Mouse (Mus musculus): ENCODE measurements around the gene Foxm1. TPM values are rescaled to one million over a fixed set of nuclear protein-coding genes. Genes with fewer than 3 reads are reported as not detected.

The Foxm1 gene
- polyA plus RNA-seq, 1 experiment, result not detected

DNA sequence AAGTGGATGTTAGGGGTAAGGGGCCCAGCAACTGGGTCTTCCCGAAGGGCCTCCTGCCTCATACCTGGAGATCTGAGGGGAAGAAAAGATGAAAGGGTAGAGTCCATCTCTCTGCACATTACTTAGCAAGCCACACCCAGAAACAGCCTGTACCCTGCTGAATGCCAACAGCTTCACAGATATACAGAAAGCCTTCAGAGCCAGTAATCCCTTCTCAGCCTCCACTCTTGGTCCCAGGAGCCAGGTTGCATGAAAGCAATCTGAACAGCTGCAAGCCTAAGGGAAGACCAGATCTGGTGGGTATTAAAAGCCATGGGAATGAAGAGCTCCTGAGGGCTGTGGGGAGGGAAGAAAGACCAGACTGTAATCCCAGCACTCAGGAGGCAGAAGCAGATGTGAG lies 26.4 kb downstream of the Foxm1 start:
- 92% methylated on average over 1 of the region's 1 CpGs for WGBS
- H3K4me3 ChIP-seq (ENCODE audit: insufficient read depth, low read depth, low read length), result no peak overlapping the region
- H3K4me1 ChIP-seq (ENCODE audit: control insufficient read depth, insufficient read depth, low read length), result no peaks in the 10 kb centered on the region
- TF ChIP-seq POLR2A (IDR thresholded peaks at IDR 0.05; ENCODE audit: insufficient read depth, low read depth, low read length) (no peak), CTCF (IDR thresholded peaks at IDR 0.05; ENCODE audit: insufficient read depth, low read depth, low read length) (no peak)
- H3K27ac ChIP-seq (ENCODE audit: insufficient read depth, low read depth, low read length), result no peak overlapping the region

DNA sequence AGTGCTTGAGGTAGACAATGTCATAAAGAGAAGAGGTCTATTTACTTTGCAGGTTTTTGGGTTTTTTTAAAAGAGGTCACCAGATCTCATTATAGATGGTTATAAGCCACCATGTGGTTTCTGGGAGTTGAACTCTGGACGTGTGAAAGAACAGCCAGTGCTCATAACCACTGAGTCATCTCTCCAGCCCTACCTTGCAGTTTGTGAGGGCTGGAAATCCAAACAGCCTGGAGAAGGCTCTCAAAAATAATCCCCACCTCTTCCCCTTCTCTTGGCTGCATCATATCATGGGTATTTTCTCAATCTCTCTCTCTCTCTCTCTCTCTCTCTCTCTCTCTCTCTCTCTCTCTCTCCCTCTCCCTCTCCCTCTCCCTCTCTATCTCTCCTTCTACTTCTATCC lies 27.9 kb downstream of the Foxm1 start:
- no peak for TF ChIP-seq POLR2A (IDR thresholded peaks at IDR 0.05; ENCODE audit: insufficient read depth, low read depth, low read length)
- no peak for TF ChIP-seq CTCF (IDR thresholded peaks at IDR 0.05; ENCODE audit: insufficient read depth, low read depth, low read length)
- no peaks in the 10 kb centered on the region for H3K4me1 ChIP-seq (ENCODE audit: control insufficient read depth, insufficient read depth, low read length)
- H3K4me3 ChIP-seq (ENCODE audit: insufficient read depth, low read depth, low read length), result no peak overlapping the region
- 69% methylated on average over 1 of the region's 1 CpGs for WGBS
- H3K27ac ChIP-seq (ENCODE audit: insufficient read depth, low read depth, low read length), result no peak overlapping the region

DNA sequence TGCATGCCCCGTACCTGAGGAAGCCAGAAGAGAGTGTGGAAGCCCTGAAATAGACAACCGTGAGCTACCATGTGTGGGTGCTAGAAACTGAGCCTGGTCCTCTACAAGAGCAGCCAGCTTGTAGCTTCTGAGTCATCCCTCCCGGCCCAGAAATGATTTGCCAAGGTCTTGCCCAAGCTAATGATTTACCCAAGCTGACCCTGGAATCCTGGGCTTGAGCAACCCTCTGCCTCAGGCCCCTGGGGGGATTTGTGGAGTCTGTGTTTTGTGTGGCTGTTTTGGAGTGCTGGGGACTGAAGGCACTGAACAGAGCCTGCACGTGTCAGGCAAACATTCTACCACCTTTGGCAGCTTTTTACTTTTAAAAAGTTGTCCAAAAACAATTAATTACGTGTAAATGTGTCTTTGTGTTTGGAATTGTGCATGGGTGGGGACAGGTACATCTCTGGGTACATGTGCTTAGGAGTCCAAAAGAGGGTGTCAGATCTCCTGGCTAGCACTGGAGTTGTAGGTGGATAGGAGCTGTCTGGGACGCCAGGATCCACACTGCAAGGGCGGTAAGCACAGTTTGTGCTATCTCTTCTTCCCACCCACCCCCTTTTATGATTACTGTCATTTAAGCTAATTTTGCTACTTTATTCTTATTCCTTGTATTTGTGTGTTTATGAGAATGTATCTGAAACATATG lies 35.0 kb downstream of the Foxm1 start:
- Histone ChIP-seq H3K4me1 (ENCODE audit: control insufficient read depth, insufficient read depth, low read length) (peaks cover 18% of the 10 kb centered on the region), H3K27ac (ENCODE audit: insufficient read depth, low read depth, low read length) (no peak overlapping the region), H3K4me3 (ENCODE audit: insufficient read depth, low read depth, low read length) (no peak overlapping the region)
- TF ChIP-seq CTCF (IDR thresholded peaks at IDR 0.05; ENCODE audit: insufficient read depth, low read depth, low read length), result no peak
- WGBS, result 73% methylated on average over 7 of the region's 7 CpGs

DNA sequence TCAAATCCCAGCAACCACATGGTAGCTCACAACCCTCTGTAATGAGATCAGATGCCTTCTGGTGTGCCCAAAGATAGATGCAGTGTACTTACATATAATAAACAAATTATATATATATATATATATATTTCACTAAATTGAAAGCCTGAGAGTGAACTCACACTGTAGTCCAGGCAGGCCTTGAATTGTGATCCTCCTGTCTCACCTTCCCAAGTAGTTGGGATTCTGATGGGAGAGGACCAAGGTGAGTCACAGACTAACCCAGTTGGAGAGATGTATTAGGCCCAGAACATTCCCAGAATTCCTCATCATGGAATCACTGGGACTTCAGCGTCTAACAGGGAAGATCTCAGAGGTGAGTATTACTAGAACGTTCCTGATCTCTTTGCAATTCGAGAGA lies 36.2 kb downstream of the Foxm1 start, which contains the start of gene Nrip2:
Gene Nrip2, plus strand, starts transcription at position 301 of the 400 bp plus-strand sequence.
- Histone ChIP-seq H3K4me1 (ENCODE audit: control insufficient read depth, insufficient read depth, low read length) (peaks cover 18% of the 10 kb centered on the region), H3K4me3 (ENCODE audit: insufficient read depth, low read depth, low read length) (peak within 1 kb of the TSS; percentile 54), H3K27ac (ENCODE audit: insufficient read depth, low read depth, low read length) (peak within 1 kb of the TSS; percentile 52)
- 58% methylated on average over 3 of the region's 3 CpGs for WGBS
- TF ChIP-seq CTCF (IDR thresholded peaks at IDR 0.05; ENCODE audit: insufficient read depth, low read depth, low read length), result no peak

DNA sequence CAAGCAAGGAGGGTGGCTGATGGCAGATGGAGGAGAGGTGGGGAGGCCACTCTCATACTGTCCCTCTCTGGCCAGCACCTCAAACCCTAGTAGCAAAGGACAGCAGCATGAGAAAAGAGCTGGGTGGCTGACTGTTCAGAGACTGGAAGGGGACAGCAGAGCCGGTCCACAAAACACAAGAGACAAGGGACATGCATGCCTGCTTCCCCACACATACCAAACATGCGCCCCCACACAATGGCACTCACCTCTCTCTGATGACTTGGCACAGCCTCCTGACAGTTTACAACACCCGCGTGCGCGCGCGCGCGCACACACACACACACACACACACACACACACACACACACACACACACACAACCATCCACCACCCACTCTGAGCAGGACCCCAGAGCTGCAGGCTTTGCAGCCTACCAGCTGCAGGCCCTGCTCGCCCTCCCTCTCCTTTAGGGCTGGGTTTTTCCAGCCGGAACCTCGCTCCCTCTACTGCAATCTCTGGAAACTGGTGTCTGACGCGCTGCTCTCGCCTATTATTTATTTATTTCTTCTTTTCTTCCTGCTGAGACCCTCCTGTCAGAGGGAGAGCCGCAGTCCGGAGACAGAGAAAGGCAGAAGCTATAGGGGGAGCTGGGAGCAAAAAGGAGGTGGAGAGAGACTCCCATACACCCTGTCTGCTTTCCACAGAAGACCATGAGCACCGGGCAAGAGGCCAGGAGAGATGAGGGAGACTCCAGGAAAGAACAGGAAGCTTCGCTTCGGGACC lies 36.8 kb downstream of the Foxm1 start:
- Histone ChIP-seq H3K27ac (ENCODE audit: insufficient read depth, low read depth, low read length) (peak overlapping the region; percentile 52), H3K4me3 (ENCODE audit: insufficient read depth, low read depth, low read length) (peak overlapping the region; percentile 54), H3K4me1 (ENCODE audit: control insufficient read depth, insufficient read depth, low read length) (peaks cover 18% of the 10 kb centered on the region)
- WGBS, result 24% methylated on average over 21 of the region's 21 CpGs
- TF ChIP-seq POLR2A (IDR thresholded peaks at IDR 0.05; ENCODE audit: insufficient read depth, low read depth, low read length) (no peak), CTCF (IDR thresholded peaks at IDR 0.05; ENCODE audit: insufficient read depth, low read depth, low read length) (no peak)

DNA sequence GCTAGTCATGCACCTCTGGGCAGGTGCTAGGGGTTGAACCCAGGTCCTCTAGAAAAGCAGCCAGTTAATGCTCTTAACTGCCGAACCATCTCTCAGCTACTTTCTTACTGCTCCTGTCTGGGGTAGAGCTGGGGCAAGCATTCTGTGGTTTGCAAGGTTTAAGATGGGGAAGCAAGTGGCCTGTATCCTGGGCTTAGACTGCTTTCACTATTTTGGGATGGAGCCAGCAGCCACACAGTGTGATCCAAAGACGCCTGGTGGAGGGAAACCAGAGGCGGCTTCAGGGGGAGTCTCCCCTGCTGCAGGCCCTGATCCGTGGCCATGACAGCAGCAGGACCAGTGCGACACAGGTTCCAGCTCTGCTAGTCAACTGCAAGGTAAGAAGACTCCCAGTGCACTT lies 41.9 kb downstream of the Foxm1 start:
- no peak overlapping the region for H3K27ac ChIP-seq (ENCODE audit: insufficient read depth, low read depth, low read length)
- 35% methylated on average over 5 of the region's 5 CpGs for WGBS
- no peak overlapping the region for H3K4me3 ChIP-seq (ENCODE audit: insufficient read depth, low read depth, low read length)
- H3K4me1 ChIP-seq (ENCODE audit: control insufficient read depth, insufficient read depth, low read length), result peaks cover 15% of the 10 kb centered on the region
- TF ChIP-seq POLR2A (IDR thresholded peaks at IDR 0.05; ENCODE audit: insufficient read depth, low read depth, low read length), result no peak
- no peak for TF ChIP-seq CTCF (IDR thresholded peaks at IDR 0.05; ENCODE audit: insufficient read depth, low read depth, low read length)

DNA sequence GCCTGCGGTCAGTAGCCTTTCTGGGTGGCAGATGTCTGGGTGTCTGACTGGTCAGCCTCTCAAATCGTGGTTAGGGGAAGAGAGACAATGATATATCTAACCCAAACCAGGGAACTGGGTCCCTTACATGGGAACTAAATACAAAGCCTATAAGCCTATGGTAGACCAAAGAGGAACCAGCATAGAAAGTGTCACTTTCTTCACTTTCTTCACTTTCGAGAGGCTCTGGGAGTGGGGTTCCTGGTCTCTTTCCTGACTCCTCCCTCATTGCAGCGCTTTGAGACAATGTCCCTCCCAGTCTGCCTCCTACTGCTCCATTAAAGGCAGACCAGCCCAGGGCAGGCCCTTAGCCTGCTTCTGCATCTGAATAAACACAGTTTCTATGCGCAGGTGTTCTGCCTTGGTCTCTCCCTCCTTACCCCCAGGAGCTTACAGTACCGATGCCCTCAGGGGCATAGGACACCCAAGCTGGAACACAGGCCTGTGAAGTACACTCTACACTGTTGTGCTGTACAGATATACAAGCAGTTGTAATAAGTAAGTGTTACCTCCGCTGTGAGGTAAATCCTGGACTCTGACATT lies 45.9 kb downstream of the Foxm1 start:
- Histone ChIP-seq H3K4me1 (ENCODE audit: control insufficient read depth, insufficient read depth, low read length) (peaks cover 11% of the 10 kb centered on the region), H3K27ac (ENCODE audit: insufficient read depth, low read depth, low read length) (no peak overlapping the region), H3K4me3 (ENCODE audit: insufficient read depth, low read depth, low read length) (no peak overlapping the region)
- 85% methylated on average over 7 of the region's 7 CpGs for WGBS
- TF ChIP-seq POLR2A (IDR thresholded peaks at IDR 0.05; ENCODE audit: insufficient read depth, low read depth, low read length), result no peak
- TF ChIP-seq CTCF (IDR thresholded peaks at IDR 0.05; ENCODE audit: insufficient read depth, low read depth, low read length), result no peak

DNA sequence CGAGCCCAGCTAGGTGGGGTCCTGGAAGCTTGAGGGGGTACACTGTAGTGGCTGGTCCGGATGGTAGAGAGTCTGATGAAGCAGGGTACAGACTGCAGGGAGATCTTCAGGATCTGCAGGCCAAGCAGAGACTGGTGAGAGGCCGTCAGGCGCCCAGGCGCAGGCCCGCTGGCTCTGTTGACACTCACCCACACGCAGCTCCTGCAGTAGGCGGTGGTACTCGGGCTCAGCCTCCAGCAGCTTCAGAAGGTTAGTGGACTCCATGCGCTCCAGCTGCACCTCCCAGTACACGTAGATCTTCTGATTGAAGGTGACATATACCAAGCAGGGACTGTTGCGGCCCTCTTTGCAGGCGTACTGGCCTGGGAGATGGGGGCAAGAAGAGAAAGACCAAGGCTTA lies 47.5 kb downstream of the Foxm1 start:
- no peak for TF ChIP-seq POLR2A (IDR thresholded peaks at IDR 0.05; ENCODE audit: insufficient read depth, low read depth, low read length)
- TF ChIP-seq CTCF (IDR thresholded peaks at IDR 0.05; ENCODE audit: insufficient read depth, low read depth, low read length), result no peak
- no peak overlapping the region for H3K27ac ChIP-seq (ENCODE audit: insufficient read depth, low read depth, low read length)
- H3K4me3 ChIP-seq (ENCODE audit: insufficient read depth, low read depth, low read length), result no peak overlapping the region
- 71% methylated on average over 13 of the region's 13 CpGs for WGBS
- peaks cover 8% of the 10 kb centered on the region; the same call in 1 of the 2 replicates for H3K4me1 ChIP-seq (ENCODE audit: control insufficient read depth, insufficient read depth, low read length)

DNA sequence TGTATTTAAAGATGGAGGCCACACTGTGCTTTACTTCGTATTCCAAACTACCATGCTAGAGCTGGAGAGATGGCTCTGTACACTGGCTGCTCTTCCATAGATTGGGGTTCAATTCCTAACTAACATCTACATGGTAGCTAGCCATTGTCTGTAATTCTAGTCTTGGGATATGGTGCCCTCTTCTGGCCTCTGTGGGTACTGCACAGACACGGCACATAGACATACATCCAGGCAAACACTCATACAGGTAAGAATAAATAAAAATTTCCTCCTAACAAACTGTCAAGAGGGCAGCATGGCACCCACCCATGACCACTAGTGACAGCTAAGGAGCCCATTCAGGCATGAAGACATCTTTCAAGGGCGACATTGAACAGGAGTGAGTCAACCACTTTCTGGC lies 48.3 kb downstream of the Foxm1 start:
- no peak overlapping the region for H3K4me3 ChIP-seq (ENCODE audit: insufficient read depth, low read depth, low read length)
- 13% methylated on average over 3 of the region's 3 CpGs for WGBS
- no peak overlapping the region for H3K27ac ChIP-seq (ENCODE audit: insufficient read depth, low read depth, low read length)
- H3K4me1 ChIP-seq (ENCODE audit: control insufficient read depth, insufficient read depth, low read length), result peaks cover 8% of the 10 kb centered on the region; the same call in 1 of the 2 replicates
- TF ChIP-seq CTCF (IDR thresholded peaks at IDR 0.05; ENCODE audit: insufficient read depth, low read depth, low read length) (no peak), POLR2A (IDR thresholded peaks at IDR 0.05; ENCODE audit: insufficient read depth, low read depth, low read length) (no peak)
